Comparison of ENCODE assay signal across 20 mouse cellular contexts in the genomic region with DNA sequence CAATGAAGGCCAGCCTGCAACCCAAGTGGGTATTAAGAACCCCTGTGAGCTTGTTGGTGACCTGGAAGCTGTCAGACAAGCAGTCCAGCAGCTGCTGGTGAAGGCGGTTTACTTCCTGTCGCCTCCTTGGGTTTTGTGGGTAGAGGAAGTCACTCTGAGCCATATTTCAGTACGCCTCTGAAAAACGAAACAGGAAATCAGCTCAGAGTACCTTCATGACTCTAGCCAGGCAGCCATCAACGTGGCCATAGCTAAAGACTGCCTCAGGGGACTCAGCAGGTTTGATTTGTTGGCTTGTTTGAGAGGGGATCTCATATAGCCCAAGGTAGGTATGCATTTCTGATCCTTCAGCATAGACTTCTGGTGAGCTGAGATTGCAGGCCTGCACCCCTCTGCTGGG. TPM values are rescaled to one million over a fixed set of nuclear protein-coding genes. Genes with fewer than 3 reads are reported as not detected.
DNase-seq lines count a peak whose midpoint lies in the region; ATAC-seq and TF ChIP-seq lines count a peak whose summit lies in the region.
"Had no signal": no experiment of that assay in that cellular context is flagged by ENCODE, and none has a peak within 500 bp of the region (broad histone marks: within the 10 kb centered on the region; RNA-seq: fewer than 3 reads in every experiment).

No protein-coding gene starts in this region.

- peak overlapping the region; percentile 45 for H3K4me3 ChIP-seq in testis, adult 2 months (ENCODE audit: control insufficient read depth, low read depth, low read length)
- H3K4me3 ChIP-seq in bone marrow macrophage, adult 2 months (ENCODE audit: insufficient read depth, low read length), result peak overlapping the region; percentile 66
- no peak overlapping the region for H3K4me3 ChIP-seq in midbrain, embryonic 11.5 days (ENCODE audit: low read depth, low read length)
- H3K4me3 ChIP-seq in midbrain, embryonic 13.5 days (replicated peaks), result no peak overlapping the region
- no peak overlapping the region for H3K4me3 ChIP-seq in midbrain, embryonic 16.5 days (ENCODE audit: low read depth, low read length)
- H3K4me3 ChIP-seq: embryonic facial prominence, embryonic 15.5 days; forebrain, embryonic 13.5 days; gastrocnemius, adult 2 months; heart, embryonic 12.5 days; liver, embryonic 13.5 days; neural tube, embryonic 13.5 days; stomach, embryonic 15.5 days had no signal

- 76% methylated on average over 5 of the region's 5 CpGs for WGBS in midbrain, embryonic 11.5 days
- 77% methylated on average over 5 of the region's 5 CpGs for WGBS in midbrain, embryonic 13.5 days
- WGBS in midbrain, embryonic 16.5 days, result 81% methylated on average over 5 of the region's 5 CpGs

- no peak for TF ChIP-seq CTCF in testis, adult 2 months (IDR thresholded peaks at IDR 0.05; ENCODE audit: control insufficient read depth, insufficient read depth, insufficient replicate concordance, low read depth, low read length)
- no peak for TF ChIP-seq CTCF in bone marrow macrophage, adult 2 months (IDR thresholded peaks at IDR 0.05; ENCODE audit: low read depth, low read length)

- H3K27me3 ChIP-seq in testis, adult 2 months (ENCODE audit: control insufficient read depth, insufficient read depth, low read length), result no peaks in the 10 kb centered on the region
- no peaks in the 10 kb centered on the region for H3K27me3 ChIP-seq in midbrain, embryonic 11.5 days (ENCODE audit: control insufficient read depth, insufficient read depth, low read length)
- peaks cover 18% of the 10 kb centered on the region for H3K27me3 ChIP-seq in midbrain, embryonic 13.5 days
- H3K27me3 ChIP-seq in midbrain, embryonic 16.5 days (ENCODE audit: control insufficient read depth, insufficient read depth, low read depth, low read length), result peaks cover 7% of the 10 kb centered on the region; the same call in 1 of the 2 replicates
- H3K27me3 ChIP-seq: heart, embryonic 12.5 days; stomach, embryonic 15.5 days had no signal

- H3K9me3 ChIP-seq in midbrain, embryonic 11.5 days (ENCODE audit: control insufficient read depth, low read length), result no peaks in the 10 kb centered on the region
- no peaks in the 10 kb centered on the region for H3K9me3 ChIP-seq in midbrain, embryonic 13.5 days
- no peaks in the 10 kb centered on the region for H3K9me3 ChIP-seq in midbrain, embryonic 16.5 days (replicated peaks; ENCODE audit: control insufficient read depth, low read length, poor library complexity, severe bottlenecking)
- H3K9me3 ChIP-seq: embryonic facial prominence, embryonic 15.5 days; forebrain, embryonic 13.5 days; heart, embryonic 12.5 days; liver, embryonic 13.5 days; neural tube, embryonic 13.5 days; stomach, embryonic 15.5 days had no signal

- DNase-seq in testis, postnatal 14 days (ENCODE audit: low spot score), result no peak
- DNase-seq in naive thymus-derived CD4-positive, alpha-beta T cell, adult 2 months (ENCODE audit: low read depth), result peak; percentile 74
- no peak for DNase-seq in midbrain, embryonic 11.5 days (ENCODE audit: low spot score, missing footprints)
- DNase-seq in heart, adult 9 months (ENCODE audit: low spot score in 2 of 2), result no peak
- DNase-seq: cerebellum, adult 2 months; gastrocnemius, adult 2 months; heart, postnatal 36 days; kidney, adult 2 months; liver, embryonic 13.5 days had no signal

- TF ChIP-seq POLR2A in testis, adult 2 months (IDR thresholded peaks at IDR 0.05; ENCODE audit: control insufficient read depth, low read depth, low read length), result no peak
- TF ChIP-seq POLR2A in bone marrow macrophage, adult 2 months (IDR thresholded peaks at IDR 0.05; ENCODE audit: borderline replicate concordance, low read depth, low read length), result no peak

- H3K4me1 ChIP-seq in testis, adult 2 months (ENCODE audit: control insufficient read depth, insufficient read depth, low read length), result no peaks in the 10 kb centered on the region
- H3K4me1 ChIP-seq in bone marrow macrophage, adult 2 months (ENCODE audit: control insufficient read depth, insufficient read depth, low read length), result peaks cover 30% of the 10 kb centered on the region
- peaks cover 4% of the 10 kb centered on the region for H3K4me1 ChIP-seq in midbrain, embryonic 11.5 days (ENCODE audit: control insufficient read depth, insufficient read depth, low read length)
- peaks cover 10% of the 10 kb centered on the region for H3K4me1 ChIP-seq in midbrain, embryonic 13.5 days (replicated peaks)
- H3K4me1 ChIP-seq in midbrain, embryonic 16.5 days (ENCODE audit: control insufficient read depth, insufficient read depth, low read length), result peaks cover 8% of the 10 kb centered on the region
- H3K4me1 ChIP-seq: stomach, embryonic 15.5 days had no signal

- H3K9ac ChIP-seq in midbrain, embryonic 11.5 days (ENCODE audit: low read length), result no peak overlapping the region
- H3K9ac ChIP-seq in midbrain, embryonic 13.5 days (replicated peaks), result no peak overlapping the region
- H3K9ac ChIP-seq in midbrain, embryonic 16.5 days (ENCODE audit: low read depth, low read length), result no peak overlapping the region
- H3K9ac ChIP-seq: embryonic facial prominence, embryonic 15.5 days; forebrain, embryonic 13.5 days; heart, embryonic 12.5 days; liver, embryonic 13.5 days; neural tube, embryonic 13.5 days; stomach, embryonic 15.5 days had no signal

- no peak overlapping the region for H3K27ac ChIP-seq in testis, adult 2 months (ENCODE audit: control insufficient read depth, insufficient read depth, low read depth, low read length)
- H3K27ac ChIP-seq in bone marrow macrophage, adult 2 months (ENCODE audit: insufficient read depth, low read depth, low read length), result peak overlapping the region; percentile 78
- H3K27ac ChIP-seq in midbrain, embryonic 11.5 days (ENCODE audit: low read depth, low read length), result no peak overlapping the region
- no peak overlapping the region for H3K27ac ChIP-seq in midbrain, embryonic 13.5 days
- no peak overlapping the region for H3K27ac ChIP-seq in midbrain, embryonic 16.5 days (ENCODE audit: low read length)
- H3K27ac ChIP-seq: embryonic facial prominence, embryonic 15.5 days; forebrain, embryonic 13.5 days; gastrocnemius, adult 2 months; hindbrain, postnatal 0 days; liver, embryonic 13.5 days; neural tube, embryonic 13.5 days; stomach, embryonic 15.5 days had no signal

- H3K4me2 ChIP-seq in midbrain, embryonic 11.5 days, result no peak overlapping the region
- H3K4me2 ChIP-seq in midbrain, embryonic 13.5 days (replicated peaks), result no peak overlapping the region
- H3K4me2 ChIP-seq in midbrain, embryonic 16.5 days (ENCODE audit: low read length), result no peak overlapping the region
- H3K4me2 ChIP-seq: embryonic facial prominence, embryonic 15.5 days; forebrain, embryonic 13.5 days; heart, embryonic 12.5 days; liver, embryonic 13.5 days; neural tube, embryonic 13.5 days; stomach, embryonic 15.5 days had no signal

- no peaks in the 10 kb centered on the region for H3K36me3 ChIP-seq in testis, adult 2 months (ENCODE audit: control insufficient read depth, insufficient read depth, low read length)
- no peaks in the 10 kb centered on the region for H3K36me3 ChIP-seq in midbrain, embryonic 11.5 days (ENCODE audit: control insufficient read depth, insufficient read depth, low read length)
- H3K36me3 ChIP-seq in midbrain, embryonic 13.5 days, result no peaks in the 10 kb centered on the region
- H3K36me3 ChIP-seq in midbrain, embryonic 16.5 days (ENCODE audit: control insufficient read depth, insufficient read depth, low read length), result no peaks in the 10 kb centered on the region
- H3K36me3 ChIP-seq: embryonic facial prominence, embryonic 15.5 days; heart, embryonic 12.5 days; liver, embryonic 13.5 days; neural tube, embryonic 13.5 days; stomach, embryonic 15.5 days had no signal

- ATAC-seq in midbrain, embryonic 11.5 days (ENCODE audit: low FRiP score), result no peak
- ATAC-seq in midbrain, embryonic 13.5 days, result no peak
- ATAC-seq in midbrain, embryonic 16.5 days, result no peak
- ATAC-seq: forebrain, embryonic 13.5 days; hindbrain, postnatal 0 days had no signal

RNA-seq across cellular contexts. Expression of gene Smco3, which starts 3.5 kb away (rescaled TPM):
- polyA plus RNA-seq in testis, adult 2 months (2012; rRNA removed), result 0.22 TPM in 1 of 2 replicates, not detected in the other
- polyA plus RNA-seq in bone marrow macrophage, adult 2 months (2012; ENCODE audit: insufficient read depth, insufficient read length, missing spikeins), result 0.57 and 0.74 TPM in 2 replicates
- 0.12 and 0.21 TPM in 2 replicates for polyA plus RNA-seq in midbrain, embryonic 11.5 days (2014; fragmentation: Nextera tagmentation; extraction: Ambion mirVana)
- 0.35 and 0.40 TPM in 2 replicates for polyA plus RNA-seq in midbrain, embryonic 13.5 days (2015; fragmentation: Nextera tagmentation; extraction: Ambion mirVana)
- 1.2 and 1.8 TPM in 2 replicates for polyA plus RNA-seq in midbrain, embryonic 16.5 days (2015; fragmentation: Nextera tagmentation; extraction: Ambion mirVana)
- polyA plus RNA-seq: forebrain, embryonic 13.5 days; heart, embryonic 12.5 days; large intestine, adult 2 months; liver, embryonic 13.5 days had no signal

RNA-seq across cellular contexts. Expression of gene Wbp11, which starts 3.7 kb away (rescaled TPM):
- polyA plus RNA-seq in testis, adult 2 months (2012; rRNA removed), result 236 and 252 TPM in 2 replicates
- polyA plus RNA-seq in bone marrow macrophage, adult 2 months (2012; ENCODE audit: insufficient read depth, insufficient read length, missing spikeins), result 69.8 and 76.4 TPM in 2 replicates
- 149 and 154 TPM in 2 replicates for polyA plus RNA-seq in midbrain, embryonic 11.5 days (2014; fragmentation: Nextera tagmentation; extraction: Ambion mirVana)
- polyA plus RNA-seq in midbrain, embryonic 13.5 days (2015; fragmentation: Nextera tagmentation; extraction: Ambion mirVana), result 89.8 and 92.5 TPM in 2 replicates
- polyA plus RNA-seq in midbrain, embryonic 16.5 days (2015; fragmentation: Nextera tagmentation; extraction: Ambion mirVana), result 74.2 and 80.5 TPM in 2 replicates

RNA-seq across cellular contexts. Expression of gene BC049715, which starts 4.3 kb away (rescaled TPM):
- polyA plus RNA-seq in testis, adult 2 months (2012; rRNA removed), result 150 and 168 TPM in 2 replicates
- 4.4 and 5.1 TPM in 2 replicates for polyA plus RNA-seq in bone marrow macrophage, adult 2 months (2012; ENCODE audit: insufficient read depth, insufficient read length, missing spikeins)
- 1.1 and 1.2 TPM in 2 replicates for polyA plus RNA-seq in midbrain, embryonic 11.5 days (2014; fragmentation: Nextera tagmentation; extraction: Ambion mirVana)
- polyA plus RNA-seq in midbrain, embryonic 13.5 days (2015; fragmentation: Nextera tagmentation; extraction: Ambion mirVana), result 1.4 and 1.7 TPM in 2 replicates
- 0.85 and 1.1 TPM in 2 replicates for polyA plus RNA-seq in midbrain, embryonic 16.5 days (2015; fragmentation: Nextera tagmentation; extraction: Ambion mirVana)

RNA-seq across cellular contexts. Expression of gene H2afj, which starts 23.7 kb away (rescaled TPM):
- polyA plus RNA-seq in testis, adult 2 months (2012; rRNA removed), result 34.2 and 47.7 TPM in 2 replicates
- polyA plus RNA-seq in bone marrow macrophage, adult 2 months (2012; ENCODE audit: insufficient read depth, insufficient read length, missing spikeins), result 58.1 and 78.1 TPM in 2 replicates
- 94.5 and 107 TPM in 2 replicates for polyA plus RNA-seq in midbrain, embryonic 11.5 days (2014; fragmentation: Nextera tagmentation; extraction: Ambion mirVana)
- 113 and 121 TPM in 2 replicates for polyA plus RNA-seq in midbrain, embryonic 13.5 days (2015; fragmentation: Nextera tagmentation; extraction: Ambion mirVana)
- polyA plus RNA-seq in midbrain, embryonic 16.5 days (2015; fragmentation: Nextera tagmentation; extraction: Ambion mirVana), result 106 and 119 TPM in 2 replicates

RNA-seq across cellular contexts. Expression of gene Art4, which starts 25.8 kb away (rescaled TPM):
- polyA plus RNA-seq in testis, adult 2 months (2012; rRNA removed), result 0.96 and 1.0 TPM in 2 replicates
- not detected in 2 replicates for polyA plus RNA-seq in bone marrow macrophage, adult 2 months (2012; ENCODE audit: insufficient read depth, insufficient read length, missing spikeins)
- 0.90 and 0.94 TPM in 2 replicates for polyA plus RNA-seq in midbrain, embryonic 11.5 days (2014; fragmentation: Nextera tagmentation; extraction: Ambion mirVana)
- polyA plus RNA-seq in midbrain, embryonic 13.5 days (2015; fragmentation: Nextera tagmentation; extraction: Ambion mirVana), result 0.08 and 0.16 TPM in 2 replicates
- polyA plus RNA-seq in midbrain, embryonic 16.5 days (2015; fragmentation: Nextera tagmentation; extraction: Ambion mirVana), result 0.19 and 0.20 TPM in 2 replicates

Comparison
In these comparisons a context has a peak if more than half of its experiments do, and no peak if none do; other contexts are left out.
1. H3K4me3 ChIP-seq: peak in testis, adult 2 months (single experiment) and bone marrow macrophage, adult 2 months (single experiment); none in midbrain, embryonic 11.5 days (single experiment), midbrain, embryonic 13.5 days (single experiment) and midbrain, embryonic 16.5 days (single experiment).
2. RNA of gene BC049715, which starts 4.3 kb away (polyA plus RNA-seq): 150 to 168 TPM in testis, adult 2 months; 4.4 to 5.1 TPM in bone marrow macrophage, adult 2 months, 1.4 to 1.7 TPM in midbrain, embryonic 13.5 days, 1.1 to 1.2 TPM in midbrain, embryonic 11.5 days and 0.85 to 1.1 TPM in midbrain, embryonic 16.5 days; every median in the first group is over 10 times any median in the second.